In genomic region chr5:132231280-132232047, GRCm38 (mm10) we compare ENCODE assay signal across 8 mouse cellular contexts.
DNase-seq lines count a peak whose midpoint lies in the region; ATAC-seq and TF ChIP-seq lines count a peak whose summit lies in the region.

No protein-coding gene starts in this region.

- WGBS in heart, embryonic 12.5 days = 31% methylated on average over 10 of the region's 10 CpGs
- 28% methylated on average over 10 of the region's 10 CpGs for WGBS in kidney, embryonic 14.5 days
- WGBS in limb, embryonic 11.5 days = 37% methylated on average over 10 of the region's 10 CpGs
- WGBS in midbrain, postnatal 0 days = 29% methylated on average over 10 of the region's 10 CpGs

- 0 out of 2 replicates have a peak overlapping the region, but pooled peaks have one; percentile 56 for H3K9ac ChIP-seq in heart, embryonic 12.5 days
- H3K9ac ChIP-seq in kidney, embryonic 14.5 days (ENCODE audit: low read depth, low read length) = no peak overlapping the region
- H3K9ac ChIP-seq in limb, embryonic 11.5 days (ENCODE audit: low read length) = no peak overlapping the region
- no peak overlapping the region for H3K9ac ChIP-seq in midbrain, postnatal 0 days (replicated peaks; ENCODE audit: low read length, poor library complexity, severe bottlenecking)

- DNase-seq in thymus, postnatal 25 days = peak; percentile 16
- DNase-seq in thymus, adult 18-20 months = no peak
- peak; percentile 75 for DNase-seq in limb, embryonic 11.5 days (ENCODE audit: low spot score)
- peak; percentile 88 for DNase-seq in midbrain, postnatal 0 days (ENCODE audit: low spot score)
- peak; percentile 33 for DNase-seq in testis, postnatal 14 days (ENCODE audit: low spot score)

- no peak for ATAC-seq in heart, embryonic 12.5 days (ENCODE audit: insufficient number of reproducible peaks, low FRiP score)
- peak; percentile 83 for ATAC-seq in kidney, embryonic 14.5 days (ENCODE audit: low FRiP score, low TSS enrichment)
- ATAC-seq in limb, embryonic 11.5 days (ENCODE audit: insufficient number of reproducible peaks, low FRiP score, low TSS enrichment, low read depth) = no peak
- no peak for ATAC-seq in midbrain, postnatal 0 days (ENCODE audit: low FRiP score)

- H3K36me3 ChIP-seq in heart, embryonic 12.5 days = no peaks in the 10 kb centered on the region
- no peaks in the 10 kb centered on the region for H3K36me3 ChIP-seq in kidney, embryonic 14.5 days (ENCODE audit: control insufficient read depth, insufficient read depth, low read length)
- H3K36me3 ChIP-seq in limb, embryonic 11.5 days (ENCODE audit: control insufficient read depth, insufficient read depth, low read length) = no peaks in the 10 kb centered on the region
- no peaks in the 10 kb centered on the region for H3K36me3 ChIP-seq in midbrain, postnatal 0 days (ENCODE audit: insufficient read depth, low read length)

- H3K27ac ChIP-seq in embryonic fibroblast, embryonic 13.5 days (ENCODE audit: insufficient read depth, low read length) = no peak overlapping the region
- H3K27ac ChIP-seq in heart, embryonic 12.5 days (ENCODE audit: poor library complexity, severe bottlenecking) = no peak overlapping the region
- no peak overlapping the region for H3K27ac ChIP-seq in kidney, embryonic 14.5 days (ENCODE audit: low read depth, low read length)
- no peak overlapping the region for H3K27ac ChIP-seq in limb, embryonic 11.5 days (replicated peaks; ENCODE audit: low read depth, low read length)
- no peak overlapping the region for H3K27ac ChIP-seq in midbrain, postnatal 0 days (ENCODE audit: low read depth, low read length)

- H3K4me2 ChIP-seq in heart, embryonic 12.5 days = peak overlapping the region; percentile 34; the same call in 1 of the 2 replicates
- no peak overlapping the region for H3K4me2 ChIP-seq in kidney, embryonic 14.5 days (replicated peaks; ENCODE audit: low read depth, low read length)
- H3K4me2 ChIP-seq in limb, embryonic 11.5 days (ENCODE audit: low read depth, severe bottlenecking) = no peak overlapping the region
- H3K4me2 ChIP-seq in midbrain, postnatal 0 days (ENCODE audit: low read depth, low read length, poor library complexity, severe bottlenecking) = no peak overlapping the region

- no peak for TF ChIP-seq POLR2A in embryonic fibroblast, embryonic 13.5 days (IDR thresholded peaks at IDR 0.05; ENCODE audit: low read depth, low read length)

- no peaks in the 10 kb centered on the region for H3K9me3 ChIP-seq in heart, embryonic 12.5 days (replicated peaks)
- no peaks in the 10 kb centered on the region for H3K9me3 ChIP-seq in kidney, embryonic 14.5 days (ENCODE audit: control insufficient read depth, low read length)
- no peaks in the 10 kb centered on the region for H3K9me3 ChIP-seq in limb, embryonic 11.5 days (ENCODE audit: control insufficient read depth, low read length)
- H3K9me3 ChIP-seq in midbrain, postnatal 0 days (ENCODE audit: low read length) = no peaks in the 10 kb centered on the region

- H3K4me3 ChIP-seq in embryonic fibroblast, embryonic 13.5 days (ENCODE audit: insufficient read depth, low read length) = no peak overlapping the region
- 0 out of 2 replicates have a peak overlapping the region, but pooled peaks have one; percentile 0 for H3K4me3 ChIP-seq in heart, embryonic 12.5 days
- H3K4me3 ChIP-seq in kidney, embryonic 14.5 days (ENCODE audit: low read length) = no peak overlapping the region
- H3K4me3 ChIP-seq in limb, embryonic 11.5 days (ENCODE audit: low read depth, low read length) = no peak overlapping the region
- no peak overlapping the region for H3K4me3 ChIP-seq in midbrain, postnatal 0 days (ENCODE audit: low read depth, low read length)

- H3K4me1 ChIP-seq in embryonic fibroblast, embryonic 13.5 days (ENCODE audit: control insufficient read depth, insufficient read depth, low read length) = peaks cover 6% of the 10 kb centered on the region; the same call in 1 of the 2 replicates
- H3K4me1 ChIP-seq in heart, embryonic 12.5 days (replicated peaks) = peaks cover 25% of the 10 kb centered on the region
- H3K4me1 ChIP-seq in kidney, embryonic 14.5 days (ENCODE audit: control insufficient read depth, insufficient read depth, low read length) = peaks cover 20% of the 10 kb centered on the region
- peaks cover 7% of the 10 kb centered on the region; the same call in 1 of the 2 replicates for H3K4me1 ChIP-seq in limb, embryonic 11.5 days (ENCODE audit: control insufficient read depth, insufficient read depth, low read length)
- H3K4me1 ChIP-seq in midbrain, postnatal 0 days (ENCODE audit: insufficient read depth, low read length) = no peaks in the 10 kb centered on the region

- peaks cover 13% of the 10 kb centered on the region for H3K27me3 ChIP-seq in heart, embryonic 12.5 days (replicated peaks)
- no peaks in the 10 kb centered on the region for H3K27me3 ChIP-seq in kidney, embryonic 14.5 days (ENCODE audit: control insufficient read depth, insufficient read depth, low read length)
- no peaks in the 10 kb centered on the region for H3K27me3 ChIP-seq in limb, embryonic 11.5 days (ENCODE audit: control insufficient read depth, insufficient read depth, low read length)
- H3K27me3 ChIP-seq in midbrain, postnatal 0 days (ENCODE audit: insufficient read depth, low read length) = no peaks in the 10 kb centered on the region

- peak; percentile 65 for TF ChIP-seq CTCF in embryonic fibroblast, embryonic 13.5 days (IDR thresholded peaks at IDR 0.05; ENCODE audit: borderline replicate concordance, insufficient read depth, low read length)
- peak; percentile 96 for TF ChIP-seq CTCF in midbrain, postnatal 0 days (IDR thresholded peaks at IDR 0.05)

Comparison
In these comparisons a context has a peak if more than half of its experiments do, and no peak if none do; other contexts are left out.
1. DNase-seq: peak in thymus, postnatal 25 days (single experiment), limb, embryonic 11.5 days (single experiment), midbrain, postnatal 0 days (single experiment) and testis, postnatal 14 days (single experiment); none in thymus, adult 18-20 months (0 of 2).